Mouse (Mus musculus) brain, embryonic 18.5 days (tissue): Measurements from ENCODE around the gene Gm3336.

ENCODE experiments used
- DNase-seq: peaks from one replicate; pipeline ENCODE4 v3.0.0-alpha.2; 2012; ENCODE audit warnings: low read depth, low spot score

The Gm3336 gene

GRCm38 (mm10) chr8:70695318-70696018 is 22.9 kb upstream of the Gm3336 start:
- DNase-seq = no peak

- DNase-seq = no peak
Observed at GRCm38 (mm10) chr8:70696019-70696885, 22.1 kb upstream of the Gm3336 start.

GRCm38 (mm10) chr8:70696946-70697345 is 21.4 kb upstream of the Gm3336 start:
- DNase-seq = no peak

GRCm38 (mm10) chr8:70697366-70698250 is 20.7 kb upstream of the Gm3336 start:
- DNase-seq = no peak

- peak; percentile 95 for DNase-seq
Observed at GRCm38 (mm10) chr8:70698310-70699109, 19.8 kb upstream of the Gm3336 start, which contains the start of gene Jund. Gene Jund, plus strand, starts transcription at chr8:70698949.

- DNase-seq = no peak
Observed at GRCm38 (mm10) chr8:70699116-70699833, 19.1 kb upstream of the Gm3336 start.

GRCm38 (mm10) chr8:70699834-70700554 is 18.3 kb upstream of the Gm3336 start:
- DNase-seq = no peak

GRCm38 (mm10) chr8:70700555-70700922 is 17.8 kb upstream of the Gm3336 start:
- DNase-seq = peak; percentile 82

- DNase-seq = no peak
Observed at GRCm38 (mm10) chr8:70701048-70701981, 17.0 kb upstream of the Gm3336 start.

GRCm38 (mm10) chr8:70701982-70702841 is 16.1 kb upstream of the Gm3336 start:
- DNase-seq = no peak

GRCm38 (mm10) chr8:70702842-70703182 is 15.5 kb upstream of the Gm3336 start:
- no peak for DNase-seq

- no peak for DNase-seq
Observed at GRCm38 (mm10) chr8:70703287-70703686, 15.1 kb upstream of the Gm3336 start, which contains the start of gene Iqcn. Gene Iqcn, plus strand, starts transcription at chr8:70703457.

GRCm38 (mm10) chr8:70708281-70708680 is 10.1 kb upstream of the Gm3336 start:
- no peak for DNase-seq

GRCm38 (mm10) chr8:70709794-70710193 is 8.5 kb upstream of the Gm3336 start:
- DNase-seq = no peak

GRCm38 (mm10) chr8:70710296-70710695 is 8.0 kb upstream of the Gm3336 start:
- no peak for DNase-seq

- no peak for DNase-seq
Observed at GRCm38 (mm10) chr8:70711041-70711440, 7.3 kb upstream of the Gm3336 start.

GRCm38 (mm10) chr8:70713991-70714390 is 4.4 kb upstream of the Gm3336 start:
- DNase-seq = no peak

GRCm38 (mm10) chr8:70715086-70715485 is 3.3 kb upstream of the Gm3336 start:
- DNase-seq = no peak
